Mouse (Mus musculus) liver, adult 2 months (tissue): ENCODE measurements around the gene Vti1a.

Experiments used
- CTCF ChIP-seq: fragments of 200-500 bp; IDR thresholded peaks from 2 replicates; pipeline ENCODE4 v1.5.1; 2011; ENCODE audit warnings: low read depth, low read length, control low read depth
- POLR2A ChIP-seq: fragments of 200-500 bp; IDR thresholded peaks from 2 replicates; pipeline ENCODE4 v1.6.1; 2011; ENCODE audit warnings: low read length, control low read depth; ENCODE audit not compliant: insufficient read depth; ENCODE audit errors: extremely low read depth

DNA sequence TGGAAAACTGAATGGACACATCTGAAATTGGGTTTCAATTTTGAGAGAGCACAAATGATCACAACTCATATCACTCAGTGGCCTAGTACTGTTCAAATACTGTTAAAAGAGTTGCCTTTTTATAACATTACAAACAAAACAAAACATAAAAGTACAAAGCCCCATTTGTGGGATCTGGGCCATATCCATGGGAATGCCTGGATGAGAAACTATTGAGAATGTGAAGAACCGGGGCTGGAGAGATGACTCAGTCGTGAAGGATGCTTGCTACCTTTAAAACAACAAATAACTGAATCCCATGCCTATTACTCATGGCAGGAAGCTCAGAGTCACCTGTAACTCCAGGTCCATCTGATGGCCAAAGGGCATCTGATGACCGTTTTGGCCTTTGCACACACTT, 124.2 kb downstream of the Vti1a start:
- no peak for TF ChIP-seq POLR2A
- no peak for TF ChIP-seq CTCF
